ENCODE assay signal across 8 mouse cellular contexts in the genomic region with DNA sequence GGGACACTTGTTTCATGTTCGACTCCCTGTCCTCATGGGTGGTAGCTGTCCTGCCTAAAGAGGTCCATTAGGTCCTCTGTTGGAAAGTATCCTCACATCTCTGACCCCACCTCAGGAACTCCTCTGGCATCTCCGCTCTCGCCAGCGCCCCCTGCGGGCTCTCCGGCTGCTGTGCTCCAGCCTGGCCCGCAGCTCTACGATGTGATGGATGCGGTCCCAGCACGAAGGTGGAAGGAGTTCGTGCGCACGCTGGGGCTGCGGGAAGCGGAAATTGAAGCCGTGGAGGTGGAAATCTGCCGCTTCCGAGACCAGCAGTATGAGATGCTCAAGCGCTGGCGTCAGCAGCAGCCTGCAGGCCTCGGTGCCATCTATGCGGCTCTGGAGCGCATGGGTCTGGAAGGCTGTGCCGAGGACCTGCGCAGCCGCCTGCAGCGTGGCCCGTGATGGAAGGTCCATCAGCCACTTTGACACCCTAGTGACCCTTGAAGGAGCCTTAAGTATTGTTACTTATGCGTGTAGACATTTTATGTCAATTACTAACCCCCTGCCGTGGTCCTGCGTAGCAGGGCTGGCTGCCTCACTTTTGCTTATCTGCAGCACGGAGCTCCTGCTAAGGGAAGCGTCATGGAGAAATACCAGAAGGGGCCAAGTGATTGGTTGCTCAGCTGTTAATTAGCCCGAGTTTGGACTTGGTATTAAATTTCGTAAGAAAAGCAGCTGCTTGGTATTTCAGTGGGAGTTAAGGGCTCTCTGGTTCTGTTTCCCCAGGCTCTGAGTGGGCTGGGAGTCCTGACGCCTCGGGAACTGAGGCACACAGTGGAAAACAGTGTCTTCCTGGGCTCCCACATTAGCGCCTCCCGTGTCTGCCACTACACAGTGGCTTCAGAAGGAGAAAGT. TPM values are rescaled to one million over a fixed set of nuclear protein-coding genes. Genes with fewer than 3 reads are reported as not detected.
DNase-seq lines count a peak whose midpoint lies in the region; ATAC-seq and TF ChIP-seq lines count a peak whose summit lies in the region.
"Had no signal": no experiment of that assay in that cellular context is flagged by ENCODE, and none has a peak within 500 bp of the region (broad histone marks: within the 10 kb centered on the region; RNA-seq: fewer than 3 reads in every experiment).

No protein-coding gene starts in this region.

- intact Hi-C loops in heart, postnatal 36 days (cut with DNase I): no loop called here
- intact Hi-C loops in left cerebral cortex, postnatal 4 days (cut with DNase I): no loop called here

- H3K9ac ChIP-seq in midbrain, embryonic 15.5 days: no peak overlapping the region

- no peak for TF ChIP-seq POLR2A in testis, adult 2 months (IDR thresholded peaks at IDR 0.05; ENCODE audit: control insufficient read depth, low read depth, low read length)

- H3K4me3 ChIP-seq in testis, adult 2 months (ENCODE audit: control insufficient read depth, low read depth, low read length): peak overlapping the region; percentile 25
- H3K4me3 ChIP-seq in midbrain, embryonic 15.5 days: 0 out of 2 replicates have a peak overlapping the region, but pooled peaks have one; percentile 8

- H3K27me3 ChIP-seq in testis, adult 2 months (ENCODE audit: control insufficient read depth, insufficient read depth, low read length): no peaks in the 10 kb centered on the region
- H3K27me3 ChIP-seq in midbrain, embryonic 15.5 days (replicated peaks): peaks cover 98% of the 10 kb centered on the region

- ATAC-seq in midbrain, embryonic 15.5 days (replicated peaks): no peak

- H3K9me3 ChIP-seq in midbrain, embryonic 15.5 days: no peaks in the 10 kb centered on the region

- peaks cover 20% of the 10 kb centered on the region for H3K4me1 ChIP-seq in testis, adult 2 months (ENCODE audit: control insufficient read depth, insufficient read depth, low read length)
- peaks cover 25% of the 10 kb centered on the region for H3K4me1 ChIP-seq in midbrain, embryonic 15.5 days

- TF ChIP-seq CTCF in testis, adult 2 months (IDR thresholded peaks at IDR 0.05; ENCODE audit: control insufficient read depth, insufficient read depth, insufficient replicate concordance, low read depth, low read length): peak; percentile 42; the same call in 1 of the 2 replicates

- WGBS in midbrain, embryonic 15.5 days: 4% methylated on average over 39 of the region's 39 CpGs

- H3K4me2 ChIP-seq in midbrain, embryonic 15.5 days: peak overlapping the region; percentile 25

- H3K27ac ChIP-seq in testis, adult 2 months (ENCODE audit: control insufficient read depth, insufficient read depth, low read depth, low read length): no peak overlapping the region
- no peak overlapping the region for H3K27ac ChIP-seq in midbrain, embryonic 15.5 days

- H3K36me3 ChIP-seq in testis, adult 2 months (ENCODE audit: control insufficient read depth, insufficient read depth, low read length): no peaks in the 10 kb centered on the region
- no peaks in the 10 kb centered on the region for H3K36me3 ChIP-seq in midbrain, embryonic 15.5 days (replicated peaks)

- no peak for DNase-seq in testis, postnatal 14 days (ENCODE audit: low spot score)
- DNase-seq in embryo, embryonic 9.5 days (ENCODE audit: extremely low spot score): peak; percentile 72
- DNase-seq in heart, postnatal 36 days: peak; percentile 44 to 52
- DNase-seq in left cerebral cortex, postnatal 4 days: peak; percentile 58
- DNase-seq in frontal cortex, postnatal 14 days (ENCODE audit: low spot score in 2 of 2): no peak

RNA-seq across cellular contexts. Expression of a gene that starts 3.9 kb away (rescaled TPM):
- 1.2 and 1.5 TPM in 2 replicates for polyA plus RNA-seq in testis, adult 2 months (2012; rRNA removed)
- total RNA-seq in heart, postnatal 36 days (2021): 1 to 10 TPM in 1 of 2 experiments, under 1 TPM in 1; 0.81 to 3.2 TPM
- total RNA-seq in left cerebral cortex, postnatal 4 days (2021): 1 to 10 TPM; 2.3 to 2.6 TPM
- 0.80 and 1.0 TPM in 2 replicates for polyA plus RNA-seq in midbrain, embryonic 15.5 days (2015; fragmentation: Nextera tagmentation; extraction: Ambion mirVana)

RNA-seq across cellular contexts. Expression of a gene that starts 32.5 kb away (rescaled TPM):
- 84.1 and 87.1 TPM in 2 replicates for polyA plus RNA-seq in testis, adult 2 months (2012; rRNA removed)
- total RNA-seq in heart, postnatal 36 days (2021): 1 to 10 TPM; 1.8 to 2.7 TPM
- under 1 TPM in 1 of 2 experiments, not detected in 1; 0.46 TPM for total RNA-seq in left cerebral cortex, postnatal 4 days (2021)
- polyA plus RNA-seq in midbrain, embryonic 15.5 days (2015; fragmentation: Nextera tagmentation; extraction: Ambion mirVana): 0.13 and 0.19 TPM in 2 replicates

RNA-seq across cellular contexts. Expression of a gene that starts 39.0 kb away (rescaled TPM):
- 0.42 and 0.73 TPM in 2 replicates for polyA plus RNA-seq in testis, adult 2 months (2012; rRNA removed)
- not detected for total RNA-seq in heart, postnatal 36 days (2021)
- total RNA-seq in left cerebral cortex, postnatal 4 days (2021): not detected
- polyA plus RNA-seq in midbrain, embryonic 15.5 days (2015; fragmentation: Nextera tagmentation; extraction: Ambion mirVana): not detected in 2 replicates
- total RNA-seq: neutrophil, adult 5-6 weeks had no signal

RNA-seq across cellular contexts. Expression of a gene that starts 47.3 kb away (rescaled TPM):
- polyA plus RNA-seq in testis, adult 2 months (2012; rRNA removed): 8.8 and 9.7 TPM in 2 replicates
- 10 to 100 TPM; 14.9 to 21.9 TPM for total RNA-seq in heart, postnatal 36 days (2021)
- 10 to 100 TPM; 21.2 to 25.7 TPM for total RNA-seq in left cerebral cortex, postnatal 4 days (2021)
- polyA plus RNA-seq in midbrain, embryonic 15.5 days (2015; fragmentation: Nextera tagmentation; extraction: Ambion mirVana): 12.3 and 12.5 TPM in 2 replicates

RNA-seq across cellular contexts. Expression of a gene that starts 58.3 kb away (rescaled TPM):
- polyA plus RNA-seq in testis, adult 2 months (2012; rRNA removed): 685 and 754 TPM in 2 replicates
- total RNA-seq in heart, postnatal 36 days (2021): 10 to 100 TPM; 58.7 to 59.1 TPM
- total RNA-seq in left cerebral cortex, postnatal 4 days (2021): 100 to 1,000 TPM; 349 to 380 TPM
- 409 and 418 TPM in 2 replicates for polyA plus RNA-seq in midbrain, embryonic 15.5 days (2015; fragmentation: Nextera tagmentation; extraction: Ambion mirVana)

Comparison
In these comparisons a context has a peak if more than half of its experiments do, and no peak if none do; other contexts are left out.
1. DNase-seq: peak in embryo, embryonic 9.5 days (single experiment), heart, postnatal 36 days (2 of 2) and left cerebral cortex, postnatal 4 days (single experiment); none in testis, postnatal 14 days (single experiment) and frontal cortex, postnatal 14 days (0 of 2).